Mouse (Mus musculus) forebrain, embryonic 13.5 days (tissue): Measurements from ENCODE around the gene Ankrd13d. TPM values are rescaled to one million over a fixed set of nuclear protein-coding genes. Genes with fewer than 3 reads are reported as not detected.

ENCODE experiments used
- ATAC-seq: fragments of 200-750 bp; cut with Nextera tagmentation; 2 replicates; pipeline ENCODE4 v1.8.0; 2017
- H3K27ac ChIP-seq: fragments of 300-500 bp; sonication (generic); 2 replicates; pipeline ENCODE4 v1.5.1; 2015; ENCODE audit warnings: inconsistent platforms, mild to moderate bottlenecking, moderate library complexity
- H3K27me3 ChIP-seq: fragments of 300-500 bp; sonication (generic); 2 replicates; pipeline ENCODE4 v1.6.1; 2015; ENCODE audit warnings: mild to moderate bottlenecking, inconsistent platforms
- H3K36me3 ChIP-seq: fragments of 300-500 bp; sonication (generic); 2 replicates; pipeline ENCODE4 v1.6.1; 2015; ENCODE audit warnings: mild to moderate bottlenecking, inconsistent platforms; ENCODE audit not compliant: poor library complexity, severe bottlenecking
- H3K4me1 ChIP-seq: fragments of 300-500 bp; sonication (generic); 2 replicates; pipeline ENCODE4 v1.6.1; 2015; ENCODE audit warnings: inconsistent platforms
- H3K4me2 ChIP-seq: fragments of 300-500 bp; sonication (generic); 2 replicates; pipeline ENCODE4 v1.6.1; 2015; ENCODE audit warnings: inconsistent platforms, mild to moderate bottlenecking, moderate library complexity
- H3K4me3 ChIP-seq: fragments of 300-500 bp; sonication (generic); 2 replicates; pipeline ENCODE4 v1.5.1; 2015; ENCODE audit warnings: mild to moderate bottlenecking, inconsistent platforms
- H3K9ac ChIP-seq: fragments of 300-500 bp; sonication (generic); 2 replicates; pipeline ENCODE4 v1.6.1; 2015; ENCODE audit warnings: mild to moderate bottlenecking, inconsistent platforms
- H3K9me3 ChIP-seq: fragments of 300-500 bp; sonication (generic); replicated peaks from 2 replicates; pipeline ENCODE4 v1.6.1; 2016; ENCODE audit warnings: inconsistent platforms
- WGBS: fragments of 180-500 bp; shearing (Covaris S2); methylation state at CpG from one replicate; pipeline ENCODE4 v1.1.7; 2015; 5-methylcytosine and 5-hydroxymethylcytosine counted together
- polyA plus RNA-seq: library from polyadenylated mRNA; unstranded; fragments of >200 nt; fragmentation: Nextera tagmentation; extraction: Ambion mirVana; gene quantifications from 2 replicates; pipeline ENCODE4 v1.2.1, GENCODE M21; 2015

The Ankrd13d gene
- polyA plus RNA-seq, 1 experiment from 2014 or later = 14.0 TPM

GRCm38 (mm10) chr19:4309776-4310185 is 26.8 kb upstream of the Ankrd13d start:
- H3K9me3 ChIP-seq = no peaks in the 10 kb centered on the region
- peaks cover 8% of the 10 kb centered on the region for H3K36me3 ChIP-seq
- peak; percentile 50; the same call in 1 of the 2 replicates for ATAC-seq
- no peak overlapping the region for H3K9ac ChIP-seq
- H3K4me3 ChIP-seq = no peak overlapping the region
- H3K4me2 ChIP-seq = no peak overlapping the region
- H3K27ac ChIP-seq = no peak overlapping the region
- H3K4me1 ChIP-seq = peaks cover 13% of the 10 kb centered on the region
- H3K27me3 ChIP-seq = no peaks in the 10 kb centered on the region

GRCm38 (mm10) chr19:4309302-4309701 is 26.4 kb upstream of the Ankrd13d start:
- H3K9ac ChIP-seq = no peak overlapping the region
- H3K27me3 ChIP-seq = no peaks in the 10 kb centered on the region
- ATAC-seq = no peak
- H3K9me3 ChIP-seq = no peaks in the 10 kb centered on the region
- no peak overlapping the region for H3K4me3 ChIP-seq
- H3K27ac ChIP-seq = no peak overlapping the region
- H3K4me1 ChIP-seq = peaks cover 18% of the 10 kb centered on the region
- H3K4me2 ChIP-seq = no peak overlapping the region
- H3K36me3 ChIP-seq = peaks cover 8% of the 10 kb centered on the region
- WGBS = 95% methylated on average over 4 of the region's 4 CpGs

- H3K36me3 ChIP-seq = no peaks in the 10 kb centered on the region
- H3K4me1 ChIP-seq = peaks cover 49% of the 10 kb centered on the region
- no peaks in the 10 kb centered on the region for H3K27me3 ChIP-seq
- peak; percentile 69 for ATAC-seq
- peak within 1 kb of the TSS; percentile 65 for H3K27ac ChIP-seq
- WGBS = 0% methylated on average over 18 of the region's 46 CpGs
- no peaks in the 10 kb centered on the region for H3K9me3 ChIP-seq
- H3K4me2 ChIP-seq = peak within 1 kb of the TSS; percentile 88
- H3K9ac ChIP-seq = peak within 1 kb of the TSS; percentile 98
- H3K4me3 ChIP-seq = peak within 1 kb of the TSS; percentile 98
Observed at GRCm38 (mm10) chr19:4306190-4306577, 23.2 kb upstream of the Ankrd13d start, which contains the start of gene Grk2. Gene Grk2 (minus strand): TSS chr19:4306222.

- H3K9ac ChIP-seq = peak overlapping the region; percentile 98
- no peaks in the 10 kb centered on the region for H3K27me3 ChIP-seq
- peak overlapping the region; percentile 65 for H3K27ac ChIP-seq
- peak overlapping the region; percentile 98 for H3K4me3 ChIP-seq
- peaks cover 54% of the 10 kb centered on the region for H3K4me1 ChIP-seq
- no peaks in the 10 kb centered on the region for H3K9me3 ChIP-seq
- ATAC-seq = peak; percentile 69
- H3K36me3 ChIP-seq = no peaks in the 10 kb centered on the region
- H3K4me2 ChIP-seq = peak overlapping the region; percentile 88
- 1% methylated on average over 36 of the region's 68 CpGs for WGBS
Observed at GRCm38 (mm10) chr19:4305491-4306189, 22.7 kb upstream of the Ankrd13d start.

- Histone ChIP-seq H3K4me2 (peak overlapping the region; percentile 88), H3K4me1 (peaks cover 54% of the 10 kb centered on the region), H3K9me3 (no peaks in the 10 kb centered on the region), H3K27ac (peak overlapping the region; percentile 14; the same call in 1 of the 2 replicates), H3K4me3 (peak overlapping the region; percentile 98), H3K27me3 (no peaks in the 10 kb centered on the region), H3K36me3 (no peaks in the 10 kb centered on the region), H3K9ac (peak overlapping the region; percentile 98)
- 54% methylated on average over 4 of the region's 4 CpGs for WGBS
- ATAC-seq = no peak
Observed at GRCm38 (mm10) chr19:4304871-4305321, 22.0 kb upstream of the Ankrd13d start.

GRCm38 (mm10) chr19:4304251-4304821 is 21.4 kb upstream of the Ankrd13d start:
- Histone ChIP-seq H3K9me3 (no peaks in the 10 kb centered on the region), H3K27ac (peak overlapping the region; percentile 14; the same call in 1 of the 2 replicates), H3K4me1 (peaks cover 54% of the 10 kb centered on the region), H3K4me2 (peak overlapping the region; percentile 88), H3K36me3 (no peaks in the 10 kb centered on the region), H3K9ac (peak overlapping the region; percentile 98), H3K27me3 (no peaks in the 10 kb centered on the region), H3K4me3 (peak overlapping the region; percentile 98)
- no peak for ATAC-seq
- 77% methylated on average over 5 of the region's 5 CpGs for WGBS

- Histone ChIP-seq H3K4me1 (peaks cover 54% of the 10 kb centered on the region), H3K27me3 (no peaks in the 10 kb centered on the region), H3K36me3 (no peaks in the 10 kb centered on the region), H3K4me2 (peak overlapping the region; percentile 88), H3K9ac (no peak overlapping the region), H3K9me3 (no peaks in the 10 kb centered on the region), H3K27ac (no peak overlapping the region), H3K4me3 (no peak overlapping the region)
- ATAC-seq = no peak
- WGBS = 94% methylated on average over 5 of the region's 5 CpGs
Observed at GRCm38 (mm10) chr19:4303640-4303995, 20.7 kb upstream of the Ankrd13d start.

- Histone ChIP-seq H3K36me3 (peaks cover 2% of the 10 kb centered on the region; the same call in 1 of the 2 replicates), H3K9ac (peak overlapping the region; percentile 45; the same call in 1 of the 2 replicates), H3K4me1 (peaks cover 54% of the 10 kb centered on the region), H3K4me3 (no peak overlapping the region), H3K27ac (peak overlapping the region; percentile 74; the same call in 1 of the 2 replicates), H3K4me2 (peak overlapping the region; percentile 88), H3K27me3 (no peaks in the 10 kb centered on the region), H3K9me3 (no peaks in the 10 kb centered on the region)
- WGBS = 74% methylated on average over 7 of the region's 7 CpGs
- no peak for ATAC-seq
Observed at GRCm38 (mm10) chr19:4302936-4303639, 20.2 kb upstream of the Ankrd13d start.

- H3K4me3 ChIP-seq = peak overlapping the region; percentile 9; the same call in 1 of the 2 replicates
- 0 out of 2 replicates have a peak, but pooled peaks have one; percentile 7 for ATAC-seq
Observed at GRCm38 (mm10) chr19:4301735-4302651, 19.1 kb upstream of the Ankrd13d start.

GRCm38 (mm10) chr19:4300852-4301734 is 18.2 kb upstream of the Ankrd13d start:
- Histone ChIP-seq H3K36me3 (peaks cover 7% of the 10 kb centered on the region; the same call in 1 of the 2 replicates), H3K27ac (peak overlapping the region; percentile 74), H3K9me3 (no peaks in the 10 kb centered on the region), H3K4me1 (peaks cover 48% of the 10 kb centered on the region), H3K27me3 (no peaks in the 10 kb centered on the region), H3K4me2 (peak overlapping the region; percentile 88), H3K4me3 (no peak overlapping the region), H3K9ac (no peak overlapping the region)
- 74% methylated on average over 11 of the region's 11 CpGs for WGBS
- no peak for ATAC-seq

More at GRCm38 (mm10) chr19:4301735-4302651, 19.1 kb upstream of the Ankrd13d start:
- Histone ChIP-seq H3K36me3 (peaks cover 7% of the 10 kb centered on the region; the same call in 1 of the 2 replicates), H3K4me2 (peak overlapping the region; percentile 88), H3K27me3 (no peaks in the 10 kb centered on the region), H3K9me3 (no peaks in the 10 kb centered on the region), H3K9ac (peak overlapping the region; percentile 45), H3K27ac (peak overlapping the region; percentile 74), H3K4me1 (peaks cover 54% of the 10 kb centered on the region)
- WGBS = 41% methylated on average over 21 of the region's 21 CpGs
